Mouse (Mus musculus): ENCODE data around the gene Elfn1. TPM values are rescaled to one million over a fixed set of nuclear protein-coding genes. Genes with fewer than 3 reads are reported as not detected.

Elfn1 gene
- total and polyA plus RNA-seq, 2 experiments from 2014 or later: 3.3 to 45.1 TPM

DNA sequence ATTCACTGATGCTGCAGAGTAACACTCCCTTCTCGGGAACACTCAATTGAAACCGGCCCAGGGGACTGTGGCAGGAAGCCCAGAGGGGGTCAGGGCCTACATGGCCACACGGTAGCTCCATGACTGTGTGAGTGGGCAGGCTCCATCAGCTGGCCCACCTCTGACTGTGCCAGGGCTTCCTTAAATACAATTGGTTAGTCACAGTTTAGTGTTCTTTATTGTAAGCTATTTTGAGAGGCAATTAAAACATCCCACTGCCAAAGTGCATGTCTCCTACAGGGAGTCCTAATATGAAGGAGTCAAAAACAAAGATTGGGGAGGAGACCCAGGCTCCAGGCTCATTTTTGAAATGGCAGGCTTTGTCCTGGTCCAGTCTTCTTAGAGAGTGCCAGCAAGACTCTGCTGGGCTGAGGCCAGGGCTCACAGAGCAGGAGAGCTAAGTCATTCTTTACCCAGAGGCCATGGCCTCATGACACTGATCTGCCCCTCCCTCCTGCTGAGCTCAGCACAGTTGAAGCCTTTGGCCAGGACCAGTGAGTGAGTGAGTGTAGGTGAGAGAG is 116.3 kb downstream of the Elfn1 start:
- no peaks in the 10 kb centered on the region for H3K36me3 ChIP-seq (ENCODE audit: insufficient read depth, low read length)
- no peak overlapping the region for H3K4me3 ChIP-seq (ENCODE audit: low read length)
- 9% methylated on average over 3 of the region's 3 CpGs for WGBS
- H3K27me3 ChIP-seq (ENCODE audit: insufficient read depth, low read length): 0 out of 2 replicates have a peak, but pooled peaks cover 3% of the 10 kb centered on the region
- peaks cover 18% of the 10 kb centered on the region; the same call in 1 of the 2 replicates for H3K4me1 ChIP-seq (ENCODE audit: insufficient read depth, low read length)
- ATAC-seq (peak; percentile 92), DNase-seq (ENCODE audit: low spot score) (peak; percentile 84)
- no peak overlapping the region; the same call in 1 of the 2 replicates for H3K27ac ChIP-seq
- no peak for TF ChIP-seq CTCF (IDR thresholded peaks at IDR 0.05; ENCODE audit: low read depth)
- H3K9me3 ChIP-seq (ENCODE audit: low read length): no peaks in the 10 kb centered on the region
- no peak overlapping the region for H3K9ac ChIP-seq (replicated peaks; ENCODE audit: low read length)
- H3K4me2 ChIP-seq (ENCODE audit: low read depth, low read length): no peak overlapping the region

Other genes with a start within 250 kb of the Elfn1 start
- gene Micall2, start 171.6 kb upstream of the Elfn1 start, total RNA-seq (2014; rRNA removed): 11.0 and 13.9 TPM in 2 replicates
- gene Micall2, start 171.6 kb upstream of the Elfn1 start, polyA plus RNA-seq (2015; fragmentation: Nextera tagmentation; extraction: Ambion mirVana): 8.8 and 10.7 TPM in 2 replicates
- 126 and 158 TPM in 2 replicates for gene Ints1, start 132.3 kb upstream of the Elfn1 start, total RNA-seq (2014; rRNA removed)
- gene Ints1, start 132.3 kb upstream of the Elfn1 start, polyA plus RNA-seq (2015; fragmentation: Nextera tagmentation; extraction: Ambion mirVana): 23.2 and 24.3 TPM in 2 replicates
- 12.9 and 13.1 TPM in 2 replicates for gene Mafk, start 116.4 kb upstream of the Elfn1 start, total RNA-seq (2014; rRNA removed)
- gene Mafk, start 116.4 kb upstream of the Elfn1 start, polyA plus RNA-seq (2015; fragmentation: Nextera tagmentation; extraction: Ambion mirVana): 6.5 and 7.0 TPM in 2 replicates
- gene Tmem184a, start 88.0 kb upstream of the Elfn1 start, total RNA-seq (2014; rRNA removed): 0.04 and 0.31 TPM in 2 replicates
- 0.06 and 0.08 TPM in 2 replicates for gene Tmem184a, start 88.0 kb upstream of the Elfn1 start, polyA plus RNA-seq (2015; fragmentation: Nextera tagmentation; extraction: Ambion mirVana)
- gene Gm26938, start 81.5 kb upstream of the Elfn1 start, total RNA-seq (2014; rRNA removed): not detected in 2 replicates
- gene Gm26938, start 81.5 kb upstream of the Elfn1 start, polyA plus RNA-seq (2015; fragmentation: Nextera tagmentation; extraction: Ambion mirVana): not detected in 2 replicates
- gene Psmg3, start 81.1 kb upstream of the Elfn1 start, total RNA-seq (2014; rRNA removed): 23.6 and 26.1 TPM in 2 replicates
- gene Psmg3, start 81.1 kb upstream of the Elfn1 start, polyA plus RNA-seq (2015; fragmentation: Nextera tagmentation; extraction: Ambion mirVana): 59.0 and 60.6 TPM in 2 replicates